Mouse (Mus musculus): ENCODE data around the gene Fgf3. TPM values are rescaled to one million over a fixed set of nuclear protein-coding genes. Genes with fewer than 3 reads are reported as not detected.

Gene Fgf3
- total RNA-seq, 1 experiment from 2014 or later, result 0.70 TPM

Other genes starting within 250 kb of the Fgf3 start
- gene Ano1, start 86.1 kb upstream of the Fgf3 start, total RNA-seq (2021), result 34.8 and 40.9 TPM in 2 replicates
- not detected in 2 replicates for gene Fgf4, start 9.3 kb downstream of the Fgf3 start, total RNA-seq (2021)
- gene Fgf15, start 58.4 kb downstream of the Fgf3 start, total RNA-seq (2021), result not detected in 2 replicates
- gene LTO1, start 77.0 kb downstream of the Fgf3 start, total RNA-seq (2021), result 24.1 and 33.2 TPM in 2 replicates
- 95.5 and 104 TPM in 2 replicates for gene Ccnd1, start 101.8 kb downstream of the Fgf3 start, total RNA-seq (2021)